Mouse (Mus musculus) naive thymus-derived CD4-positive, alpha-beta T cell, adult 2 months (primary cell): Measurements from ENCODE around the gene Ripor2.
"Not testable (repeated sequence)": the region's sequence is repeated elsewhere in the genome, so short reads cannot be mapped to it uniquely, and the experiment has no call there.

Source experiments
- DNase-seq: peaks from one replicate; pipeline ENCODE4 v3.0.0-alpha.2; 2011; ENCODE audit warnings: low read depth

Ripor2 gene

DNA sequence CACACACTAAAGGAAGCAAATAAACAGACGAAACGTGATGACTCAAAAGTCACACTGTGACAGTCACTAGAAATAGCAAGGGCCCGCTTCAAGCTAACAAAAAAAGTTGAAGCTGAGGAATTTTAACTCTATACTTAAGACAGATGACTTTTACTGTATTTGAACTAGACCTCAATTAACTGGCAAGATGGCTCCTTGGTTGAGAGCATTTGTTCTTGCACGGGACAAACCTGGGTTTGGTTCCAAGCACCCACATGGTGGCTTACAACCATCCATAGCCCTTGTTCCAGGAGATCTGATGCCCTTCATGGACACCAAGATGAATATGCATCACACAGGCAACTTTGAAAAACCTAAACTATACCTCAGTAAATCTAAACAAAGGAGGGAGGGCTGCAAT is 180.3 kb downstream of the Ripor2 start:
- no peak for DNase-seq

DNA sequence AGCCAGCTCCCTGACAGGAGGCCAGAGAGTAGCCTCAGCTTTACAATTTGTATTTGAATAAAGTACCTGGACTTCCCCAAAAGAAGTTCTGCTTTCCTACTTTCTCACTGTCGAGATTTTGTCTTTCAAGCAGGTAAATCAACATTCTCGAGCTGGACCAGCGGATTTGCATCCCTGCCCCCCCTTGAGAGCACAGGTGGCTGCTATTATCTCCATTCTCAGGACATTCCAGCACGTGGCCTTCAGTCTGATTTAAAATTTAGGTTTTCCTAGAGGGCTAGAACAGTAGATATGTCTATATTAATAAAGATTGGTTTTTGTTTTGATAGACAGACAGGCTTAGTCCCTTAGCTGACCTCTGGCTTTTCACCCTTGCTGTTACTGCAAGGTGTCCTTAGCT is 185.8 kb downstream of the Ripor2 start:
- DNase-seq: not testable (repeated sequence)

DNA sequence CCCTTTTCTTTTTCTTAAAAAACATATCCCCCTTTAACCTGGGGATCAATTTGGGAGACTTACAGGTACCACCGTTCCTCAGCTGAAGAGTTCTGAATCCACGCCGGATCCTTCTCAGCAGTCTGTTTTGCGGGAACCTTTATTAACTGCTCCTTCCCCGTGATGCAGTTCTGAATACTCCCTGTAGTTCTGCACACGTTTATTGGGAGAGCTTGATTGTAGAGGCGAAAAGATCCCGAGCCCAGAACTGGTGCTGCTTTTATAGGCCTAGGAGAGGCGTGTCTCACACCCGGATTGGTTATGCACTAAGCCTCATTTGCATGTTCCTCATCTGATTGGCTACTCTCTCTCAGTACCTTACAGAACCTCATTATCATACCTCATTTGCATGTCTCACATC is 189.5 kb downstream of the Ripor2 start:
- not testable (repeated sequence) for DNase-seq

DNA sequence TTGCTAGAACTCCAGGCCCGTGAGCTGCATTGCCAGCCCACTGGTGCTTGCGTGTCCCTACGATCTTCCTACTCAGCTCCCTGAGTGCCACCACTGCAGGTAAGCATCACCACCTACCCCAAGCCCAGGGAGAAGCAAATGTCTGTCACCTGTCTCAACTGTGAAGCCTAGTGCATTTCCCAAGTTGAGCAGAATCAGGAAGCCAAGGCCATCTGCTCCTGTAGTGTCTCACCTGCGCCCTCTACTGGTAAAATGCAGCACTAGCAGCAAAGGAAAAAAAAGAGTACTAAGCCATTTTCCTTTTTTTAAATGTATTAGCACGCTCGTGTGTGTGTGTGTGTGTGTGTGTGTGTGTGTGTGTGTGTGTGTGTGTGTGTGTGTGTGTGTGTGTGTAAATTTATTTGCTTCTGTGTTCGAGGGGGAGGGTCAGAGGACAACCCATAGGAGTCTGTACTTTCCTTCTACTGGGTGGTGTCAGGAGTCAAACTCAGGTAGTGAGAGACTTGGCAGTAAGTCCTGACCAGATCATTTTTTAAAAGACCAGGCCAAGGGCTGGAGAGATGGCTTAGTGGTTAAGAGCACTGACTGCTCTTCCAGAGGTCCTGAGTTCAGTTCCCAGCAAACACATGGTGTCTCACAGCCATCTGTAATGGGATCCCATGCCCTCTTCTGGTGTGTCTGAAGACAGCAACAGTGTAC is 194.3 kb downstream of the Ripor2 start:
- peak; percentile 89 for DNase-seq

GRCm38 (mm10) chr13:24778026-24778425 is 196.0 kb downstream of the Ripor2 start:
- no peak for DNase-seq

DNA sequence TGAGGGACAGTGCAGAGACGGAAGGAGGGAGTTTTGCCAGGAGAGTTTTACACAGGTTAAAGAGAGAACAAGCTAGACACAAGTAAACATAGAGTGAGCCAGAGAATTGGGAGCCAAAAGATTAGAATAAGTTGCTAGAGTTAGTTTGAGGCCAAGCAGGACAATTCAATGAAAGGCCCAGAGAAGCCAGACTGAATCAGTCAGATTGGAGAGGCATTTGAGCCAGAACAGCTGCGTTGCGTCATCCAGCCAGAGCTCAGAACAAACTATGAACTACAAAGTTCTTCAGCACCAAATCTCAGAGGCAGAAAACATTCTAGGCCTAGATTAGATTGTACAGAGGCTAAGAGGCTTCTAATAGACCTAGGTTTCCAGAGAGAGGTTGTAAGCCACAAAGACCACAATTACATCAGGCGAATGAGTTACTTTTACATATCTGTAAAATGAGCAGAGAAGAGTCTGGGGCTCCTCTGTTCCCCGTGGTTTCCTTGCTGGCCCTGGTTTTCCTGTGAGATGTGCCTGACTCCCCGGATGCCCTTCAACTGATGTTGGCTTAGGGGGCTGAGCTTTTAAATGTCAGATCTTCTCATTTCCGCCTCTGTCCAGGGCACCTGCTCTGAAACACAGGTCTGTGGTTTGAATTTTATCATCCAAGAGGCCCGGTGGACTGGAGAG is 196.9 kb downstream of the Ripor2 start:
- DNase-seq: peak; percentile 61

- no peak for DNase-seq
Observed at GRCm38 (mm10) chr13:24781916-24782315, 199.9 kb downstream of the Ripor2 start.
